Mouse (Mus musculus) splenic B cell, adult 2 months (primary cell): ENCODE results near the gene Gm14418.
"Not testable (repeated sequence)": the region's sequence is repeated elsewhere in the genome, so short reads cannot be mapped to it uniquely, and the experiment has no call there.

Experiments
- DNase-seq: peaks from one replicate; pipeline ENCODE4 v3.0.0-alpha.2; 2011; ENCODE audit warnings: low read depth, low spot score
- H3K27me3 ChIP-seq: 2 replicates; pipeline ENCODE4 v1.6.1; 2012; ENCODE audit warnings: mild to moderate bottlenecking, low read length, moderate library complexity, mixed read lengths; ENCODE audit not compliant: control insufficient read depth, poor library complexity, insufficient read depth, severe bottlenecking
- H3K36me3 ChIP-seq: 2 replicates; pipeline ENCODE4 v1.6.1; 2012; ENCODE audit warnings: mild to moderate bottlenecking, low read length, moderate library complexity, mixed read lengths; ENCODE audit not compliant: control insufficient read depth, poor library complexity, insufficient read depth, severe bottlenecking

Gm14418 gene

DNA sequence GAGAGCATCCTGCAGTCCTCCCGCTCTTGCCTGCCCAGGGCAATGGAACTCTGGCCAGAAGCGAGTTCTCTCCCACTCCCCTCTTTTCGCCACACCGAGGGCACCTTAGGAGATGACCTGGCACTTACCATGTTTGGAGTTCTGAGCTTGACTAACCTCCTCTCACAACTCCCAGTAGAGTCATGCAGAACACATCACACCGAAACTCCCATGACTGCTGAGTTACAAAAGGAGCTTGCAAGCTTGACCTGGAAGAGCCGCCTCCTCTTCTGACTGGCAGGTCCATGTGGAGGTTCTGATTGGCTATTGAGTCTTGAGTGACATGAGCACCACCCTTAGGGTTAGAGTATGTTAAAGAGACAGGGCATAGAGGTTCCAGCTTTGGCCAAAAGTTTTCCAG lies at the start of gene Gm14418:
TSS of gene Gm14418 (minus strand) at position 225 of the 400 bp plus-strand sequence.
- DNase-seq, H3K36me3 ChIP-seq, H3K27me3 ChIP-seq: not testable (repeated sequence)
